Mouse (Mus musculus): ENCODE measurements around the gene Eif2b3.

- no peak for TF ChIP-seq POLR2A (IDR thresholded peaks at IDR 0.05; ENCODE audit: borderline replicate concordance, low read depth, low read length)
- TF ChIP-seq CTCF (IDR thresholded peaks at IDR 0.05; ENCODE audit: low read depth, low read length): no peak
Observed at GRCm38 (mm10) chr4:117013596-117013995, 5.6 kb upstream of the Eif2b3 start.
